Mouse (Mus musculus) MN1 (cell line): ENCODE results near the gene Clec2d.

Experiments used
- DNase-seq: peaks from one replicate; pipeline ENCODE4 v3.0.0-alpha.2; 2016; ENCODE audit warnings: low spot score

The Clec2d gene

GRCm38 (mm10) chr6:129224090-129224489 lies 43.7 kb downstream of the Clec2d start:
- no peak for DNase-seq

- DNase-seq = no peak
These were observed 44.7 kb downstream of the Clec2d start for GRCm38 (mm10) chr6:129225078-129225477.

- no peak for DNase-seq
These were observed 48.7 kb downstream of the Clec2d start for GRCm38 (mm10) chr6:129228935-129229773.

- no peak for DNase-seq
These were observed 49.6 kb downstream of the Clec2d start for GRCm38 (mm10) chr6:129229774-129230578.

GRCm38 (mm10) chr6:129232005-129232841 lies 51.8 kb downstream of the Clec2d start:
- DNase-seq = no peak

- DNase-seq = no peak
These were observed 52.4 kb downstream of the Clec2d start for GRCm38 (mm10) chr6:129232842-129233205.

GRCm38 (mm10) chr6:129233366-129233954 lies 53.0 kb downstream of the Clec2d start:
- DNase-seq = no peak

GRCm38 (mm10) chr6:129233955-129234369 lies 53.5 kb downstream of the Clec2d start:
- DNase-seq = no peak

GRCm38 (mm10) chr6:129234456-129235360 lies 54.3 kb downstream of the Clec2d start:
- no peak for DNase-seq

- no peak for DNase-seq
These were observed 55.5 kb downstream of the Clec2d start for GRCm38 (mm10) chr6:129235855-129236461.
